Mouse (Mus musculus) lung, postnatal 0 days (tissue): ENCODE results near the gene Tbc1d1. TPM values are rescaled to one million over a fixed set of nuclear protein-coding genes. Genes with fewer than 3 reads are reported as not detected.

Source experiments
- ATAC-seq: fragments of 200-750 bp; cut with Nextera tagmentation; 2 replicates; pipeline ENCODE4 v1.8.0; 2017; ENCODE audit warnings: moderate library complexity
- DNase-seq: peaks from one replicate; pipeline ENCODE4 v3.0.0-alpha.2; 2016; ENCODE audit warnings: low spot score
- H3K27ac ChIP-seq: fragments of 300-500 bp; sonication (generic); 2 replicates; pipeline ENCODE4 v1.5.1; 2014; ENCODE audit warnings: antibody characterized with exemption, mild to moderate bottlenecking, low read length, mixed read lengths
- H3K27me3 ChIP-seq: fragments of 300-500 bp; sonication (generic); replicated peaks from 2 replicates; pipeline ENCODE4 v1.6.1; 2014; ENCODE audit warnings: low read length, mixed read lengths; ENCODE audit not compliant: insufficient read depth
- H3K36me3 ChIP-seq: fragments of 300-500 bp; sonication (generic); 2 replicates; pipeline ENCODE4 v1.6.1; 2014; ENCODE audit warnings: low read length, mixed read lengths; ENCODE audit not compliant: insufficient read depth
- H3K4me1 ChIP-seq: fragments of 300-500 bp; sonication (generic); 2 replicates; pipeline ENCODE4 v1.6.1; 2014; ENCODE audit warnings: antibody characterized with exemption, low read depth, low read length, mixed read lengths; ENCODE audit not compliant: insufficient read depth
- H3K4me2 ChIP-seq: fragments of 300-500 bp; sonication (generic); replicated peaks from 2 replicates; pipeline ENCODE4 v1.6.1; 2014; ENCODE audit warnings: low read depth, mild to moderate bottlenecking, low read length, moderate library complexity, mixed read lengths
- H3K4me3 ChIP-seq: fragments of 300-500 bp; sonication (generic); 2 replicates; pipeline ENCODE4 v1.5.1; 2014; ENCODE audit warnings: low read depth, low read length
- H3K9ac ChIP-seq: fragments of 300-500 bp; sonication (generic); replicated peaks from 2 replicates; pipeline ENCODE4 v1.6.1; 2014; ENCODE audit warnings: low read depth, mild to moderate bottlenecking
- H3K9me3 ChIP-seq: fragments of 300-500 bp; sonication (generic); 2 replicates; pipeline ENCODE4 v1.6.1; 2016; ENCODE audit warnings: low read length, mixed read lengths
- CTCF ChIP-seq: IDR thresholded peaks from 2 replicates; pipeline ENCODE4 v1.5.1; 2016; ENCODE audit warnings: antibody characterized with exemption, mild to moderate bottlenecking
- EP300 ChIP-seq: IDR thresholded peaks from 2 replicates; pipeline ENCODE4 v1.6.1; 2016; ENCODE audit warnings: antibody characterized with exemption, mild to moderate bottlenecking, control low read depth
- WGBS: fragments of 180-500 bp; shearing (Covaris S2); extraction: QIAGEN DNeasy Blood & Tissue Kit; methylation state at CpG from one replicate; pipeline ENCODE4 v1.1.7; 2014; 5-methylcytosine and 5-hydroxymethylcytosine counted together
- polyA plus RNA-seq: library from polyadenylated mRNA; unstranded; fragments of >200 nt; fragmentation: Nextera tagmentation; extraction: Ambion mirVana; gene quantifications from 2 replicates; pipeline ENCODE4 v1.2.1, GENCODE M21; 2015

Tbc1d1 gene
- polyA plus RNA-seq, 1 experiment from 2014 or later: 15.3 TPM

- H3K27ac ChIP-seq: no peak overlapping the region
- ATAC-seq: no peak
Observed at GRCm38 (mm10) chr5:64254988-64255387, 98.9 kb downstream of the Tbc1d1 start.

DNA sequence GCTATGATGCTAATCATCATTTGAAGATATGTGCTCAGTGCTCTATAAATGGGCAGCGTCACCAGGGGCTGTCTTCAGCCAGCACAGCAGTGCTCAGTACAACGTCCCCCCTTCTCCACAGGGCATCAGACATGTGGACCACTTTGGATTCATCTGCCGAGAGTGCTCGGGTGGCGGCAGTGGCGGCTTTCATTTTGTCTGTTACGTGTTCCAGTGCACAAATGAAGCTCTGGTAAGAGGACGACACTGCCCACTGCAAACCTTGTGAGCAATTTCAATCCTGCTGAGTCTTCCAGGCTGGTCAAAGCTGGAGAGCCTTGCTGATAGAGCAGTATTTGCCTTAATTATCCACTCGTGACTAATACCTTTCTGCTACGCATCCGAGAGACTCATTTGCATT is 107.2 kb downstream of the Tbc1d1 start:
- Histone ChIP-seq H3K9ac (no peak overlapping the region), H3K27me3 (no peaks in the 10 kb centered on the region), H3K27ac (no peak overlapping the region), H3K9me3 (no peaks in the 10 kb centered on the region), H3K4me3 (no peak overlapping the region), H3K4me1 (no peaks in the 10 kb centered on the region), H3K4me2 (no peak overlapping the region), H3K36me3 (0 out of 2 replicates have a peak, but pooled peaks cover 1% of the 10 kb centered on the region)
- 90% methylated on average over 11 of the region's 11 CpGs for WGBS
- ATAC-seq (no peak), DNase-seq (no peak)
- TF ChIP-seq CTCF (no peak), EP300 (no peak)

More at GRCm38 (mm10) chr5:64254988-64255387, 98.9 kb downstream of the Tbc1d1 start:
- 65% methylated on average over 6 of the region's 6 CpGs for WGBS
- TF ChIP-seq CTCF (no peak), EP300 (no peak)
- H3K4me1 ChIP-seq: no peaks in the 10 kb centered on the region
- H3K9ac ChIP-seq: no peak overlapping the region
- DNase-seq: no peak
- H3K36me3 ChIP-seq: 0 out of 2 replicates have a peak, but pooled peaks cover 6% of the 10 kb centered on the region
- no peak overlapping the region for H3K4me3 ChIP-seq
- no peaks in the 10 kb centered on the region for H3K27me3 ChIP-seq
- no peak overlapping the region for H3K4me2 ChIP-seq
- H3K9me3 ChIP-seq: no peaks in the 10 kb centered on the region

DNA sequence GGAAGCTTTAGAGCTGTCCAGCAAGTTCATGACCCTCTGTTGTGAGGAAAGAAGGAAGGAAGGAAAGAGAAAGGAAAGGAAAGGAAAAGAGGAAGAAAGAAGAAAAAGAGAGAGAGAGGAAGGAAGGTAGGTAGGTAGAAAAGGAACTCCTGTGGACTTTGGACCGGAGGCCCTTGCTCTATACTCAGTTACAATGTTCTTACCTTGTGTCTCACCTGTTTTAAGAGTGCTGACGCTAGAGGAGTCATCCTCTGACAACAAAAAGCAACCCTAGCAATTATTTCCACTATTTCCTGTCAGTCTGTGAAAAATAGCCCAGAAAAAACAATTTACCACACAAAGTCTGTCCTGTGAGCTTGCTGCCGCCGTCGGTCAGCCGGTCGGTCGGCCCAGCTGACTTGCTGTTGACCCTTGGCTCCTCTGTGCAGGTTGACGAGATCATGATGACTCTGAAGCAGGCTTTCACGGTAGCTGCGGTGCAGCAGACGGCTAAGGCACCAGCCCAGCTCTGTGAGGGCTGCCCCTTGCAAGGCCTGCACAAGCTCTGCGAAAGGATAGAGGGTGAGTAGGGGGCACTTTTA is 107.9 kb downstream of the Tbc1d1 start:
- H3K9me3 ChIP-seq: no peaks in the 10 kb centered on the region

GRCm38 (mm10) chr5:64265145-64265544 is 109.0 kb downstream of the Tbc1d1 start:
- Histone ChIP-seq H3K36me3 (no peaks in the 10 kb centered on the region), H3K27me3 (no peaks in the 10 kb centered on the region), H3K4me1 (no peaks in the 10 kb centered on the region), H3K4me3 (no peak overlapping the region), H3K9me3 (no peaks in the 10 kb centered on the region), H3K27ac (no peak overlapping the region), H3K4me2 (no peak overlapping the region), H3K9ac (no peak overlapping the region)
- TF ChIP-seq CTCF (peak; percentile 60), EP300 (no peak)
- peak; percentile 43 for DNase-seq
- 21% methylated on average over 3 of the region's 3 CpGs for WGBS
- ATAC-seq: no peak

More for the DNA sequence above, 107.9 kb downstream of the Tbc1d1 start:
- Histone ChIP-seq H3K4me1 (no peaks in the 10 kb centered on the region), H3K36me3 (no peaks in the 10 kb centered on the region), H3K27ac (no peak overlapping the region), H3K9ac (no peak overlapping the region), H3K4me3 (no peak overlapping the region), H3K4me2 (no peak overlapping the region), H3K27me3 (no peaks in the 10 kb centered on the region)
- DNase-seq (no peak), ATAC-seq (no peak)
- no peak for TF ChIP-seq CTCF
- no peak for TF ChIP-seq EP300
- WGBS: 59% methylated on average over 13 of the region's 13 CpGs

DNA sequence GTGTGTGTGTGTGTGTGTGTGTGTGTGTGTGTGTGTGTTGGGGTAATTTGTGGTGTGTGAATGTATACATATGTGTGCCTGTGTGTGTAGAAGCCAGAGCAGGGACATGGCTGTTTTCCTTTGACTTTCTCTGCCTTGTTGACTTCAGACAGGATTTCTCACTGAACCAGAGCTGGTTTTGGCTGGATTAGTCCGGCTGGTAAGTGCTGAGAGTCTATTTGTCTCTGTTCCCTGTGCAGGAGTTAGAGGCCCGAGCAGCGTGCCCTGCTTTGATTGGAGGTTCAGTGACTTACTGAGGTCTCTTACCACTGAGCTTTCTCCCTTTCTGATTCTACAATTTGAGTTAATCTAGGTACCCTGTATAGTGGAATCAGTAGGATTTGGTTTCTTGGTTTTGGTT is 109.8 kb downstream of the Tbc1d1 start:
- no peak overlapping the region for H3K27ac ChIP-seq
- TF ChIP-seq EP300: no peak
- no peak for TF ChIP-seq CTCF

GRCm38 (mm10) chr5:64266534-64266933 is 110.4 kb downstream of the Tbc1d1 start:
- ATAC-seq (no peak), DNase-seq (no peak)
- TF ChIP-seq EP300 (no peak), CTCF (no peak)
- Histone ChIP-seq H3K4me3 (no peak overlapping the region), H3K4me2 (no peak overlapping the region), H3K9me3 (no peaks in the 10 kb centered on the region), H3K27ac (no peak overlapping the region), H3K9ac (no peak overlapping the region), H3K27me3 (no peaks in the 10 kb centered on the region), H3K36me3 (no peaks in the 10 kb centered on the region), H3K4me1 (no peaks in the 10 kb centered on the region)
- WGBS: 92% methylated on average over 2 of the region's 2 CpGs

More for the DNA sequence above, 109.8 kb downstream of the Tbc1d1 start:
- H3K27me3 ChIP-seq: no peaks in the 10 kb centered on the region
- no peaks in the 10 kb centered on the region for H3K36me3 ChIP-seq
- no peak overlapping the region for H3K4me3 ChIP-seq
- H3K4me1 ChIP-seq: no peaks in the 10 kb centered on the region
- H3K4me2 ChIP-seq: no peak overlapping the region
- no peak overlapping the region for H3K9ac ChIP-seq
- ATAC-seq (no peak), DNase-seq (no peak)
- no peaks in the 10 kb centered on the region for H3K9me3 ChIP-seq
- 78% methylated on average over 3 of the region's 3 CpGs for WGBS
